Mouse (Mus musculus): ENCODE measurements at regions not wholly inside any gene's neighbourhood (a gene's known extent, or its start where the extent isn't known, plus 50 kb on each side); places are given as distances from the start of the nearest gene placed in this dataset.

DNA sequence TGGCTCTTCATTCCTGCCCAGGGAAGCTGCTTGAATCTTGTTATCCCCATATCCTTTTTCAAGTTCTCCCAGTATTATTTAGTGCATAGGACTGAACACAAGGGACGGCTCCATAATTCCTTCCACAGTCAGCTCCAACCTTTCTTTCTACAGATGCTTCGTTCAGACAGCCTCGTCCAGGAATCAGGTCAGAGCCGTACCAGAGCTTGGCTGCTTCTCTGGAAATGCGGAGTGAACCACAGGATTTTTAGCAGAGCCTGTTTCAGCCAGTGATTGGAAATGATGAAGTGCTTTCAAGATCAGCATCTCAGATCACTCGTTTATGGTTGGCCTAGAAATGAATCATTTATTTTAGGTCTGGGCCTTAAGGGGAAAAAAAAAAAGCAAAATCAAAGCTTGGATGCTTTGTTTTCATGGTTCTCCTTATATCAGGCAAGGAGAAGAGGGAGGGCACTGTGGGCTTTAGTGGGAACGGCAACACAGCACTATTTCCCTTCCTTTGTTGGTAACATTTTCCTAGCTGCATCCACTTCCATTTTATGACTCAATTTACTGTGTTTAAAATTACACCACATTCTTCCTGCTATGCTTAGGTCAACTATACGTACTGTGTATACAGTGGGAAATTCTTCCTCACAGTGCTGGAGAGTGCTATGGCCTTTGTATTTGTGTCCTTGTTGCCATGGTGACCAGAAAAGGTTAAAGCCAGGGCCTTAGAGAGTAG is 161.9 kb upstream of the Ccdc122 start:
- no peak for ATAC-seq (replicated peaks; ENCODE audit: low FRiP score, low TSS enrichment, poor library complexity, severe bottlenecking)

GRCm38 (mm10) chr14:76873684-76874083 is 162.9 kb upstream of the Ccdc122 start:
- no peak for ATAC-seq (replicated peaks; ENCODE audit: low FRiP score, low TSS enrichment, poor library complexity, severe bottlenecking)

GRCm38 (mm10) chr14:76872976-76873375 is 163.6 kb upstream of the Ccdc122 start:
- no peak for ATAC-seq (replicated peaks; ENCODE audit: low FRiP score, low TSS enrichment, poor library complexity, severe bottlenecking)

DNA sequence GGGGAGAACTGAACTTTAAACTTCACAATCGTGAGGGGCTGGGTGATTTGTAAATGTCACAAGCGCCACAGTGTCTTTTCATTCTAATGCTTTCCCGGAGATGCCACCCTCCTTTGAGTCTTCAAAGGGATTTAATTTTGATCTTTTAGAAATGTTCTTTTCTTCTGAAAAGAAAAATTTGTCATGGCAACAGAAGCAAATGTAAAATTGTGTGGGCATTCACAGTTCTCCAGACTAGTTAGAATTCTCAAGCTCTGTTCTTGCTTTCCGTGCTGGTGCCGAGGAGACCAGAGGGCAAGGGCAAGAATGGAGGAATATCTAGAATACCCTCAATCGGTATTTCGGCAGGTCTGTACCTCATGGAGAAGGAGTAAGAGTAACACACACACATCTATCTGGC is 164.1 kb upstream of the Ccdc122 start:
- no peak for ATAC-seq (replicated peaks; ENCODE audit: low FRiP score, low TSS enrichment, poor library complexity, severe bottlenecking)

DNA sequence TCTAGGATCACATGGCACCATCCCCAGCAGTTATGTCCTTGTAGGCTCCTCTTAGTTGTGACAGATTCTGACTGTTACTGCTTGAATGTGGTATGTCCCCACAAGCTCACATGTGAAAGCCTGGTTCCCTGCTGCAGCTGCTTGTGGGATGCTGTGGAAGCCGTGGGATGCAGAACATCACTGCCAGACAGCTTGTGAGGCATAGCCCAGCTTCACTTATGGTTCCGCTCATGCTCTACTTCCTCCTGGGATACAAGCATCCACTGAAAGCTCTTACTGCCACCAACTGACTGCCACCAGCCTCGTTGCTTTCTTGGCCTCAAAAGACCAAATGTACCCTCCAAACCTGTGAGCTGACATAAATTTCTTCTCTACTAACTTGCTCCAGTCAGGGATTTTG is 167.7 kb upstream of the Ccdc122 start:
- no peak for ATAC-seq (replicated peaks; ENCODE audit: low FRiP score, low TSS enrichment, poor library complexity, severe bottlenecking)

DNA sequence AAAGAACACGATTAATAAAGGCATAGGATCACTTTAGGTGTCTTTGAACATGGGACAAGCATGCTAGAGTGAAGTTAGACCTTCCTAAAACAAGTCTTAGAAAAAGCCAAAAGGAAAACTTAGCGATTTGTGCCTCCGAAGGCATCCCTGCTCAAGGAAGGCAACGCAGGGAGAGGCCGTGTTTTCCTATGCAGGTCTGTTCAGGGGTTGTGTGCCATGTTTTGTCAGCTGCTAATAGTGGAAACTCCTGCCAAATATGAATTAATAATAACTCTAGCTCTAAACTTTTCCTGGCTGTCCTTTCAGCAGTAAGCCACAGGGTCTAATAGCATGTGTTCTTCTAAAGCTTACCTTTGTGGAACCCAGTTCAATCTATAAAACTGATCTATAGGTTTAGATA is 168.4 kb upstream of the Ccdc122 start:
- ATAC-seq (replicated peaks; ENCODE audit: low FRiP score, low TSS enrichment, poor library complexity, severe bottlenecking): no peak

DNA sequence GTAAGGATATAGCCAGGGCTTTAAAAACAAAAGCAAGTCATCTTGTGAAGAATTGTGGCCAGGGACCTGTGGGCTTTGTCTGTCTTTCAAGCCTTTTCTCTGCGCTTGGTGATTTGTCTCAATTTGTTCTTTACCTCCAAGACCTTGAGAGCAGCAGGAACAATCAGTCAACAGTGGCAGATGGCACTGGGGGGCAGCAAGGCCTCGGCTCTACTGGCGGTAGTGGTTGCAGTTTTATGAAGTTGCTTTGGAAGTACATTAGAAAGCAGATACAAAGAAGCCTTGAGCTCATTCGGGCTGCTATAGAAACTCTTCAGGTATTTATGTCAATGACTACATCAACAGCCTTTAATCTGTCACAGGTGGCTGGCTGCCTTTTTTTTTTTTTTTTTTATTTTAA is 171.9 kb upstream of the Ccdc122 start:
- ATAC-seq (replicated peaks; ENCODE audit: low FRiP score, low TSS enrichment, poor library complexity, severe bottlenecking): no peak

DNA sequence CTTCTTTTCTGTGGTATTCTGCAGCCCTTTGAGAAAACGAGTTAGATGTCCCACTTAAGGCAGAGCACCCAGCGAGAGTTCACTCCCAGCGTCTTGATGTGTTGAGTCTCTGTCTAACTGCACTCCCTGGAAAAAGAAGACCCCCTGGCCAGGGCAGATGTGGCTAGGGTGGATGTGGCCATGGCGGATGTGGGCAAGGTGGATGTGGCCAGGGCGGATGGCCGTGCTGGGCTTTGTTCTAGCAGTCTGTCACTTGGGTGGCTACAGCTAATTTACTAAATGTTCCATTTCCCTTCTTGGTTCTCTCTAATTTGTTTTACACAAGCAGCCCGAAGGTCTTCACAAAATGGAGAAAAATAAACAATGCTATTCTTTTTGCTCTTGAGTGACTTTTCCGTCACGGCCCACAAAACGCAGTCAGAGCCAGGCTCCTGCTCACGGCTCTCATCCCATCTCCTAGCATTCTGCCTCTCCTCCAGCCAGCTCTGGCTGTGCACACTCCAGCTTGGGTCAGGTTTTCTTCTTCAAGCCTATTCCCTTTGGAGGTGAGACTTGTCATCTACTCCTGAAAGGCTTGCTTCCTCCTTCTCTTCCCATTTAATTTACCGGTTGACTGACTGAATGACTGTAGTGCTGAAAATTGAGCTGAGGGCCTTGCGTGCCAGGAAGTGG is 173.4 kb upstream of the Ccdc122 start:
- no peak for ATAC-seq (replicated peaks; ENCODE audit: low FRiP score, low TSS enrichment, poor library complexity, severe bottlenecking)

- ATAC-seq (replicated peaks; ENCODE audit: low FRiP score, low TSS enrichment, poor library complexity, severe bottlenecking): no peak
Observed at GRCm38 (mm10) chr14:76858396-76858795, 178.2 kb upstream of the Ccdc122 start.

GRCm38 (mm10) chr14:76857196-76857773 is 179.3 kb upstream of the Ccdc122 start:
- no peak for ATAC-seq (replicated peaks; ENCODE audit: low FRiP score, low TSS enrichment, poor library complexity, severe bottlenecking)

- ATAC-seq (replicated peaks; ENCODE audit: low FRiP score, low TSS enrichment, poor library complexity, severe bottlenecking): peak; percentile 80
Observed at GRCm38 (mm10) chr14:76856591-76856990, 180.0 kb upstream of the Ccdc122 start.

DNA sequence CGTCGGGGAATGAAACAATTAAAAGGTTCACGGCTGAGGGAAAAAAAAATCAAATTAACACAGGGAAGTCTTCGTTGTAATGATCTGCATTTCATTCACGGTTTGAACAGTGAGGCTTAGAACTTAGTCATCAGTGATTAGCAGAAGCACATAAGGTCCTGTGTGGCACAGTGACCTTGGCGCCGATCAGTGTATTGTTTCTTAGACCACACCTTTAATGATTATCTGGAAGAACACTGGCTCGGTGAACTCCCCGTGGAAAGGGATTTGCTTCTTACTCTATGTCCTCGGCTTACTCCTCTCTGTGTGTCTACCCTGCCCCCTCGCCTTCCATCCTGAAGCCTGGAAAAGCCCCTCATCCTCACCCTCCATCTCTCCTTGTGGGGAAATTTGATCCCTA is 181.6 kb upstream of the Ccdc122 start:
- ATAC-seq (replicated peaks; ENCODE audit: low FRiP score, low TSS enrichment, poor library complexity, severe bottlenecking): no peak

DNA sequence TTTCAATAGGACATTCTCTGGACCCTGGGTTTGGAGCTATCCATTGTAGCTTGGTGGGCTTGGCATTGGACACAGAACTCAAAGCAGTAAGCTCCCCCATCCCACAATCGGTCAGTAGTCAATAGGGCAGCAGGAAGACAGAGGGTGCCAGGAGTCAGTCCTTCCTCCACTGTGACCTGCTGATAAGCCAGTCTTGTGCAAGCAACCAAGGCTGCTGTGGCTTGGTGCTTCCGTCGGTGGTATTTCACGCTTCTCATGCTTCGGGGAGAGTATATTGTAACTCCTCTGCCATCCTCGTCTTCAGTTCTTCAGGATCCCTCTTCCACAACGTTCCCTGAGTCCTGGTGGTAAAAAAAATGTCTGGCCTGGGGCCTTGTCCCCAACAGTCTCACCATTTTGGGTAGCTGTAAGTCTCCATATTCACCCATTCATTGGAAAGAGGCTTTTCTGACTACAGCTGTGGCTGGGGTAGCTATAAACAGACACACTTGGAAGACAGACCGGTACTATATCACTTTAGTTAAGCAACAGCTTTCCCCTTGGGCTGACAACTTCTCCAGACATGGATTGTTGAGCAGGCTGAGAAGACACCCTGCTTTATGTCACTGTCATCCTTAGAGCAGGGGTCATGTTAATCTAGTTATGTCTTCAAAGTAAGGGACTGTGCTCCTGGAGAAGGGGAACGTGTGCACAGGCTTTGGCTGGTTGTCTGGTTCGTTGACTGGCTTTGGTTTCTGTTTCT is 184.9 kb upstream of the Ccdc122 start:
- ATAC-seq (replicated peaks; ENCODE audit: low FRiP score, low TSS enrichment, poor library complexity, severe bottlenecking): peak; percentile 86

DNA sequence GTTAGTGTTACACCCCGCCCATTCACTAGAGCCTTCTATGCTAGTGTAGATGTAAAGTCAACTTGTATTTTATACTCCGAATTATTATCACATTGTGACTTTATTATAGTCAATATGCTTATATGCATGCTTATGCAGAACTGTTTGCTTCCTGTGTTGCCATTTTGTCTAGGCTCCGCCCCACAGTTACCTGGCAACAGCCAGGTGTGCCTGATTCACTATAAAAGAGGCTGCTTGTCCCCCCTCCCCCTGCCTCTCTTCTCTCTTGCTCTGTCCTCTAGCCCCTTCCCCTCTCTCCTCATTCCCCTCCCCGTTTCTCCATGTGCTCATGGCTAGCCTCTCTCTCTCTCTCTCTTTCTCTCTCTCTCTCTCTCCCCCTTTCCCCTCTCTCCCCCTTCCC is 185.9 kb upstream of the Ccdc122 start:
- ATAC-seq (replicated peaks; ENCODE audit: low FRiP score, low TSS enrichment, poor library complexity, severe bottlenecking): no peak

DNA sequence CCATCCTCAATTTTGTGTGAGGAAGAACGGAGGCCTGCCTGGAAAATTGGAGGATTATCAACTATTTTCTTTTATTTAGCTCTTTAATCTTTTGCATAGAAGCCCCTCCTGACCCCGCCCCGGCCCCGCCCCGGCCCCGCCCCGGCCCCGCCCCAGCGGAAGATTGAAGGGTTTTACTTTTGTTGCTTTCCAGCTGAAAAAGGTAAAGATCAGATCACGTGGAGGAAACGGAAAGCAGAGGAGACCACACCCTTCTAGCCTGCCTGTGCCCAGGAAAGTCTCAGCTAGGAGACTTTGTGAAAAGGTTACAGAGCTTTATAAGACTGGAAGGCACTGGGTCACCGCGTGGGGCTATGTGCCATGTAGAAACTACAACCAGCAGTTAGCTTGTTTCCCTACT is 186.5 kb upstream of the Ccdc122 start:
- ATAC-seq (replicated peaks; ENCODE audit: low FRiP score, low TSS enrichment, poor library complexity, severe bottlenecking): no peak

- no peak for ATAC-seq (replicated peaks; ENCODE audit: low FRiP score, low TSS enrichment, poor library complexity, severe bottlenecking)
Observed at GRCm38 (mm10) chr14:76849636-76850035, 186.9 kb upstream of the Ccdc122 start.

- no peak for ATAC-seq (replicated peaks; ENCODE audit: low FRiP score, low TSS enrichment, poor library complexity, severe bottlenecking)
Observed at GRCm38 (mm10) chr14:76849071-76849470, 187.5 kb upstream of the Ccdc122 start.

DNA sequence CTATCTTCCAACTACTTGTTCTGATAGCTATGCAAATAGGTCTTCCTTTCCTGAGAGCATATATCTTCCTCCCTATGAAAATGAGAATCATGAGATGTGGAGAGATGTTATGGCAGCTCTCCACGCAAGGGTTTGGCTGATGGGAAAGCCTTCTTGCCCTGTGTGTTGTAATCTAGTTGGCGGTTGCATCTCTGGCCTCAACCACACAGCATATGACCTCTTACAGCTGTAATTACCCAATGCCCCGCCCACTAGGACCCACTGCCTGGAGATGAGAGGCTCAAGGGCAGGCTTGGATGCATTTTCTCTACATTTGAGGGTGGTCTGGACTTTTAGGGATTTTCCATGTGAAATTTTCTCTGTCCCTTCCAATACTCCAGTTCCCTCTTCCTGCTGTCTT is 190.9 kb upstream of the Ccdc122 start:
- ATAC-seq (replicated peaks; ENCODE audit: low FRiP score, low TSS enrichment, poor library complexity, severe bottlenecking): no peak; the same call in 1 of the 2 replicates

DNA sequence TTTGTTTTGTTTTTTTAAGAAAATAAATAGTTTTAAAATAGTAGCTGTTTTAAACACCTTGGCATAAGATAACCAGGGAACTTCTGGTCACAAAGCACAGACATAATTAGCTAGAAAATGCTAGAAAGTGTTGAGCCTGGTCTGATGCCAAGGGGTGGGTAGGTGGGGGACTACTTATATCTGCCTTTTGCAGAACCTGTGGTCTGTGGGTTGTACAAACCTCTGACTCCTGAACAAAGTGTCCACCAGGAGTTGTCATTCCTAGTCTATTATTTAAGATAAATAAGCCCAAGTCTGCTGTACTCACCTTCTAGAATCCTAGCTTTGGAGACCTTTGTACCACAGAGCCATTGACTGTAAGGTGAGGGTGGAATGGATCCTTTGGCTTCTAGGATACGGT is 191.9 kb upstream of the Ccdc122 start:
- peak; percentile 52; the same call in 1 of the 2 replicates for ATAC-seq (replicated peaks; ENCODE audit: low FRiP score, low TSS enrichment, poor library complexity, severe bottlenecking)

GRCm38 (mm10) chr14:76837583-76838220 is 198.9 kb upstream of the Ccdc122 start:
- ATAC-seq (replicated peaks; ENCODE audit: low FRiP score, low TSS enrichment, poor library complexity, severe bottlenecking): no peak

All from megakaryocyte-erythroid progenitor cell, adult 5-6 weeks (primary cell).